Mouse (Mus musculus): ENCODE measurements around the gene Mta2. TPM values are rescaled to one million over a fixed set of nuclear protein-coding genes. Genes with fewer than 3 reads are reported as not detected.

The Mta2 gene
- polyA plus RNA-seq, 1 experiment = 29.9 TPM

DNA sequence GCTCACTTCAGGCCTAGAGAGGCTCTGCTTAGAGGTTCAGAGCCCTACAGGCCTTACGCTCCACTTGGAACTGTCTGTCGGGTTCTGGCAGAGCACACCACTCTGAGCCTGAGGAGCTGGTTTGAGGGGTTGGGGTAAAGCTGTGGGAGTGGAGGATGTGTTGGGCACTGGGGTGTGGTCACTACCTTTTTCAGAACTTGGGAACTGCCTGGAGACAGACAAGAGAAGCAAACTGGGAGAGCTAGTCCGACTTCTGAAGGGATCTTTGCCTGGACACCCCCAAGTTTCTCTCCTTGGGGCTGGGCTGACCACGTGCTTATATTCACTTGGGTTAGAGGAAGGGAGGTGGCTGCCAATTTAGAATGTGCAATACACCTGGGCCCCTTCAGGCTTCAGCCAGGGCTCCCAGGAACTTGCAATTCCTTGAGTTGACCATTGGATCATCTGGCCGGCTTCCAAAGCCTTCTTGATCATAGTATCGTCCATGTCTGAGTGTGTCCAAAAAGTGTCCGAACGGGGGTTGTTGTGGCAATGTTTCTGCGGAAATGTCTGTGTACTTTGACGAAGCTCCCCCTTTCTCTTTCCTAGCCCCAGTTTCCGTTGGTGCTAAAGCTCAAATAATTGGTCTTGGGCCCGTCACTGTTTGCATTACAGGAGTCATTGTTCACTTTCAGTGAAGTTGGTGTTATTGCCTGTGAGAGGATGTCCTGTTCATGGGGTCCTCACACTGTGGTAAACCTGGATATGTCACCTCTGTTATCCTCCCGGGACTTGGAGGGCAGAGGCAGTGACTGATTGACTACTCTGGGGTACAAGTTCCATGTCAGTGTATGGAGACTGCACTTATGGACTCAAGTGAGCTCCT lies 50.4 kb downstream of the Mta2 start:
- no peak for DNase-seq (ENCODE audit: low spot score)

DNA sequence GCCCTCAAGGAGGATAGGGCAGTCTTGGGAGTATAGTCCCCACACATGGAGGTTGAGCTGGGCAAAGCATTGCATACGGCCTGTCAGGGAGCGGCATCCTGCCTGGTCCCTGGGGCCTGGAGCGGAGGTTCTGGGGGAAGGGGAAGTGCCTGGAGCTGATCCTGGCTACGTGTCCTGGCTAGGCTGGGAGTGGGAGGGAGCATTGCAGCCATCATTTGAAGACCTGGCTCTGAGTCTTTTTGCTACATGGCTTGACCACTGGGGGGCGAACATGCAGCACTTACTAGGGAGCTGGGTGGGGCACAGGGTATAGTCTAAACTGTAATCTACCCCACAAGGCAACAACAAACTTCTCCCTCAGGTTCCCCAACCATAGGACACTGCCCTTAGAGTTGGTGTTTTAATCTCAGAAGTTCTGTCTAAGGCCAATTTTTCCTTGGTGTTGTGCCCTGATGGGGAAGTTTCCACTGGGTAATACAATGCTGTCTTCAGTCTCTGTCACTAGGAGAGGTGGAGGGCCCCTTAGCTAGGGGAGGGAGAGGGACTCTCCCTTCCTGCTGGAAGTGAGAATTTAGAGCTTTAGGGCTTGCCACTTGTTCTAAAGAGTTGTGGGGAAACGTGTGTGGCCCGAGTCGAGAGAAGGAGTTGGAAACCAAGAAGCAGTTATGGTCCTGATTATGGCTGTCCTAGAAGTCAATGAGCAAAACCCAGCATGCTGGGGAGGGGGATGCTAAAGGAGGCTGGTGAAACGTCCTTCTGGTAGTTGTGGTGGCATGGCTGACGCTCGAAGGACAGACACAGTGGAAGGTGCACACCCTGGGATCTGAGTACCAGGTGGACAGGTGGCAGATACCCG lies 51.3 kb downstream of the Mta2 start:
- DNase-seq (ENCODE audit: low spot score) = peak; percentile 74

DNA sequence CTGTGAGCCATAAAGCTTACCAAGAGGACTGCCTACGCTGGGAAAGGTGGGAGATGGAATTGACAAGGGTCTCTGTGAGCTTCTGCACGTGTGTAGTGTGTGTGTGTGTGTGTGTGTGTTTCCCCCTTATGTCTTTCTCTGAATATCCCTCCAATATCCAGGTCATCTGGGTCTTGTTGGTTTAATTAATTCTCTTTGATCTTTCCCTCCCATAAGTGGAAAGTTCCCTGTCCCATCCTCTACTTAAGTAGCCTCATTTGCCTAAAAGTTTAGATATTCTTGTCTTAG lies 51.9 kb downstream of the Mta2 start:
- DNase-seq (ENCODE audit: low spot score) = no peak

DNA sequence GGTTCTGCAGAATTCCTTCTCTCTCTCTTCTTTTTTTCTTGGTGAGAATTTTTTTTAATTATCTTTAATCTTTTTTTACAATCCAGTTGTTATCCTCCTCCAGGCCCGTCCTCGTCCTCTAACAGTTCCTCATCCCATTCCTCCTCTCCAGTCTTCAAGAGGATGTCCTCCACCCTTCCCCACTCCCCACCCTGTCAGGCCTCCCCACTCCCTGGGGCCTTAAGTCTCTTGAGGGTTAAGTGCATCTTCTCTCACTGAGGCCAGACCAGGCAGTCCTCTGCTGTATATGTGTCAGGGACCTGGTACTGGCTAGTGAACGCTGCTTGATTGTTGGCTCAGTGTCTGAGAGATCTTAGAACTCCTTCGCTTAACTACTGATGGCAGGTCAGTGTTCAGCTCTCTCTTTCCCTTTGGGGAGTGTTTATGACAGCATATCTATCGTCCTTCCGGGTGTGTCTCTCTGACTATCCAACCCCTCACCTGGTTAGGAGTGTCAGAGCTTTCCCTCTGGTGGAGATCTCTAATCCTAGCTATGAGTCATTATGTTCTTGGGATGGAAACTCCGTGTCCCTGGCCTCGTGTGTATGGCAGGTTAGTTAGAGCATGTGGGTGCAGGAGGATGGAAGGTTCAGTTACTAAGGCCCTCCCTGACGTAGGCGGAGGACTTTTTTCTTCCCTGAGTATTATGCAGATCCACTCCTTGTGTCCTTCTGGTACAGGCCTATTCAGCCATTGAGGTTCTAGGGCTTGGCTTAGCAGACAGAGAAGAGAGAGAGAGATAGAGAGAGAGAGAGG lies 53.3 kb downstream of the Mta2 start:
- DNase-seq (ENCODE audit: low spot score) = no peak

DNA sequence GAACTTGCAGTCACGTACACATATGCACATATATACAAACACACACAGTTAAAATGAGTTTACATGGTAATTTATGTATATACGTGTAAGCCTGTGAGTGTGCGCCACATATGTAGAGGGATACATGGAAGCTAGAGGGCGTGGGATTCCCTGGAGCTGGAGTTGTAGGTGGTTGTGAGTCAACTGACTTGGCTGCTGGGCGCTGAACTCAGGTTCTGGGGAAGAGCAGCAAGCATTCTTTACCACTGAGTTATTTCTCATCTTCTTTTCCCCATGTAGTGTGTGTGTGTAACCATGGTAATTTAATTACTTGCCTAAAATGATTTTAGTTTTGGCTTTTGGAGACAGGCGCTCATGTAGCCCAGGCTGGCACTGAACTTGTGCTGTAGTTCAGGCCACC lies 54.9 kb downstream of the Mta2 start:
- no peak for DNase-seq (ENCODE audit: low spot score)

DNA sequence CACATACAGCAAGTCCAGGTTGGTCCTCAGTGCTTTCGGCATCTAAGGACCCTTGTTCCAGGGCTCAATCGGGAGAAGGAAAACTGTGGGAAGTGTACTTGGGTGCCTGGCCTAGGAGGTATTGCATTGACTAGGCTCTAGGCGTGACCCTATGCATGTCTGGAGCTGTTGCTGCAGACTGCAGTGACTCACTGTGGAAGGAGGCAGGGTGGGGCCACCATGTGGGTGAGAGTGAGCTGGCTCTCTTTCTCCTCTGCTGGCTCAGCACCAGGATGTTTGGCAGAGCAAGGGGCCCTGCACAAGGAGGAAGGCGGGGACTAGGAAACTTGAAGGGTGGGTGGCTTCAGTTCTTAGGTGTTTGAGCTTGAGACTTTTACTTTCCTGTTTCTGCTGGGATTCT lies 55.9 kb downstream of the Mta2 start:
- peak; percentile 72 for DNase-seq (ENCODE audit: low spot score)

DNA sequence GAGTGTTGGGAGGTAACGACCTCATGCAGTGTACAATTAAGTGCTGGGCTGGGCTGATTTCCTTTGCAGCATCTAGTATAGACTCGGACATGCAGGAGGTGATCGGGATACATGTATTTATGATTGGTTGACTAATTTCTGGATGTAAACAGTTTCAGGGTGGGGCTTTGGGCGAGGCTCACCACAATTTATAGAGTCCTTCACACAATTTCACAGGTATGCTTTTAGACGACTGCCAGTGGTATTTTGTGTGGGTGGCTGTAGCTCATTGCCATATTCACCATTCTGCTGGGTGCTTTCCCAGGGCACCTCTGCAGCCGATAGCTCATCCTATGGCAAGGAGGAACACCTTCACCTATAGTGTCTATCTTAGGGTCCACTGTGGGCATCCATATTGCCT lies 56.9 kb downstream of the Mta2 start:
- DNase-seq (ENCODE audit: low spot score) = no peak

DNA sequence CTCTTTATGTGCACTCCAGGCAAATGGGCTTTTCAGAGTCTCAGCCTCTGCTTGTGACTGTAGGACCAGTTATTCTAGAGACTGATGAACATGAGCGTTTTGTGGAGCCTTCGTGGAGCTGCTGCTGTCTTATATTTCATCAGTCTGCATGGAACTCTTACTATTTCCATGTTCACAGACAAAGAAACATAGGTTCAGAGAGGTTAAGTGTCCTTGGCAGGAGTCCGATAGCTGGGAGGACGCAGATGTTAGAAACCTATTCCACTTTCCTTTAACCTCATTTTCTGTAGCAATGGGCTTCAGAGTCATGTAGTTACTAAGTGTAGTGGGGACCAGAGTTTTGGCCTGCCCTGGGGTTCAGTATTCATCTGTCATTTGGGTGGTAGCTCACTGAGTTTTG lies 57.5 kb downstream of the Mta2 start:
- no peak for DNase-seq (ENCODE audit: low spot score)

Other genes starting within 250 kb of the Mta2 start
- gene Slc3a2, start 218.5 kb upstream of the Mta2 start, polyA plus RNA-seq (2012; rRNA removed) = 103 and 115 TPM in 2 replicates
- gene Wdr74, start 206.0 kb upstream of the Mta2 start, polyA plus RNA-seq (2012; rRNA removed) = 37.9 and 45.9 TPM in 2 replicates
- 0.19 and 0.28 TPM in 2 replicates for gene 1700092M07Rik, start 201.2 kb upstream of the Mta2 start, polyA plus RNA-seq (2012; rRNA removed)
- 96.5 and 99.1 TPM in 2 replicates for gene Stx5a, start 200.5 kb upstream of the Mta2 start, polyA plus RNA-seq (2012; rRNA removed)
- 196 and 275 TPM in 2 replicates for gene Nxf1, start 184.8 kb upstream of the Mta2 start, polyA plus RNA-seq (2012; rRNA removed)
- 97.8 and 112 TPM in 2 replicates for gene Tmem223, start 170.9 kb upstream of the Mta2 start, polyA plus RNA-seq (2012; rRNA removed)
- 56.9 and 88.4 TPM in 2 replicates for gene Tmem179b, start 167.4 kb upstream of the Mta2 start, polyA plus RNA-seq (2012; rRNA removed)
- gene Taf6l, start 155.5 kb upstream of the Mta2 start, polyA plus RNA-seq (2012; rRNA removed) = 7.7 and 8.4 TPM in 2 replicates
- 63.3 and 81.5 TPM in 2 replicates for gene Polr2g, start 143.3 kb upstream of the Mta2 start, polyA plus RNA-seq (2012; rRNA removed)
- 2.1 and 2.5 TPM in 2 replicates for gene Zbtb3, start 139.3 kb upstream of the Mta2 start, polyA plus RNA-seq (2012; rRNA removed)
- gene Ttc9c, start 122.5 kb upstream of the Mta2 start, polyA plus RNA-seq (2012; rRNA removed) = 26.9 and 33.1 TPM in 2 replicates
- 60.7 and 73.9 TPM in 2 replicates for gene Hnrnpul2, start 121.9 kb upstream of the Mta2 start, polyA plus RNA-seq (2012; rRNA removed)
- gene AC129217.1, start 112.1 kb upstream of the Mta2 start, polyA plus RNA-seq (2012; rRNA removed) = 0.40 and 1.5 TPM in 2 replicates
- gene Bscl2, start 104.4 kb upstream of the Mta2 start, polyA plus RNA-seq (2012; rRNA removed) = 66.7 and 71.0 TPM in 2 replicates
- 0.29 and 0.44 TPM in 2 replicates for gene Gng3, start 102.7 kb upstream of the Mta2 start, polyA plus RNA-seq (2012; rRNA removed)
- gene Lrrn4cl, start 91.1 kb upstream of the Mta2 start, polyA plus RNA-seq (2012; rRNA removed) = 18.6 and 20.9 TPM in 2 replicates
- 175 and 179 TPM in 2 replicates for gene Ubxn1, start 70.4 kb upstream of the Mta2 start, polyA plus RNA-seq (2012; rRNA removed)
- 74.7 and 77.6 TPM in 2 replicates for gene Uqcc3, start 61.0 kb upstream of the Mta2 start, polyA plus RNA-seq (2012; rRNA removed)
- gene Lbhd1, start 58.1 kb upstream of the Mta2 start, polyA plus RNA-seq (2012; rRNA removed) = 3.1 and 4.9 TPM in 2 replicates
- gene Gm49403, start 57.9 kb upstream of the Mta2 start, polyA plus RNA-seq (2012; rRNA removed) = not detected in 2 replicates
- gene 1810009A15Rik, start 53.0 kb upstream of the Mta2 start, polyA plus RNA-seq (2012; rRNA removed) = 56.1 and 65.1 TPM in 2 replicates
- 0.10 TPM in 1 of 2 replicates, not detected in the other for gene Gm49416, start 52.9 kb upstream of the Mta2 start, polyA plus RNA-seq (2012; rRNA removed)
- 15.5 and 16.3 TPM in 2 replicates for gene Ints5, start 48.9 kb upstream of the Mta2 start, polyA plus RNA-seq (2012; rRNA removed)
- gene Ganab, start 43.8 kb upstream of the Mta2 start, polyA plus RNA-seq (2012; rRNA removed) = 98.1 and 104 TPM in 2 replicates
- 57.9 and 80.8 TPM in 2 replicates for gene B3gat3, start 21.5 kb upstream of the Mta2 start, polyA plus RNA-seq (2012; rRNA removed)
- gene Rom1, start 12.5 kb upstream of the Mta2 start, polyA plus RNA-seq (2012; rRNA removed) = 9.4 and 12.3 TPM in 2 replicates
- 40.5 and 45.3 TPM in 2 replicates for gene Eml3, start 12.3 kb upstream of the Mta2 start, polyA plus RNA-seq (2012; rRNA removed)
- 21.8 and 24.1 TPM in 2 replicates for gene Tut1, start 12.0 kb downstream of the Mta2 start, polyA plus RNA-seq (2012; rRNA removed)
- 398 and 489 TPM in 2 replicates for gene Eef1g, start 25.2 kb downstream of the Mta2 start, polyA plus RNA-seq (2012; rRNA removed)
- 126 and 168 TPM in 2 replicates for gene Ahnak, start 47.4 kb downstream of the Mta2 start, polyA plus RNA-seq (2012; rRNA removed)
- gene Scgb1a1, start 146.1 kb downstream of the Mta2 start, polyA plus RNA-seq (2012; rRNA removed) = 0.23 TPM in 1 of 2 replicates, not detected in the other
- gene Asrgl1, start 193.8 kb downstream of the Mta2 start, polyA plus RNA-seq (2012; rRNA removed) = 2.7 and 4.5 TPM in 2 replicates

Measured in urinary bladder, adult 2 months (tissue).